Mouse (Mus musculus): ENCODE measurements around the gene D930048N14Rik. TPM values are rescaled to one million over a fixed set of nuclear protein-coding genes. Genes with fewer than 3 reads are reported as not detected.
A peak's percentile ranks its signal among the peaks of the same experiment; 100 is the strongest.
"Not testable (repeated sequence)": the region's sequence is repeated elsewhere in the genome, so short reads cannot be mapped to it uniquely, and the experiment has no call there.

Gene D930048N14Rik
- polyA plus RNA-seq, 1 experiment from 2014 or later = 1.2 TPM

DNA sequence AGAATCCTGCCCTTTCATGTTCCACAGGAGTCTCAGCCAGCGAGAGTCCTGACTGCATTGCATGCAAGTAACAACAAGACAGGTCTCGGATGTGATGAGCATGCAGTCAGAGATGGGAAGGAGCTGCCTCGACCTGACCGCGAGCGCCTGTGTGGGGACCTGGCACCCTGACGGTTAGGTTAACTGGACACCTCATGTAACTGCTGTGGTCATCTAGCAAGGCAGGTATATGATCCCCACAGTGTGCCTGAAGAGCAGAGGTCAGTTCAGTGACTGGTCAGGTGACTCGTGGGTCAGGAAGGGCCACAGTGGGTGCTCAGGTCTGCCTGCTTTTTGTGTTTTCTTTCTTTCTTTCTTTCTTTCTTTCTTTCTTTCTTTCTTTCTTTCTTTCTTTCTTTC, 31.2 kb downstream of the D930048N14Rik start:
- Histone ChIP-seq H3K4me2 (no peak overlapping the region), H3K36me3 (peaks cover 2% of the 10 kb centered on the region), H3K4me1 (replicated peaks) (0 out of 2 replicates have a peak, but pooled peaks cover 3% of the 10 kb centered on the region), H3K27ac (replicated peaks) (no peak overlapping the region), H3K9ac (no peak overlapping the region), H3K4me3 (no peak overlapping the region), H3K9me3 (no peaks in the 10 kb centered on the region), H3K27me3 (no peaks in the 10 kb centered on the region)
- ATAC-seq (ENCODE audit: low FRiP score, low read depth) = no peak
- WGBS = 48% methylated on average over 8 of the region's 8 CpGs

- no peaks in the 10 kb centered on the region for H3K27me3 ChIP-seq
- peak within 1 kb of the TSS; percentile 83 for H3K9ac ChIP-seq
- peaks cover 10% of the 10 kb centered on the region for H3K36me3 ChIP-seq
- under 1% methylated on average over 60 of the region's 60 CpGs for WGBS
- no peaks in the 10 kb centered on the region for H3K9me3 ChIP-seq
- peak; percentile 100 for ATAC-seq (ENCODE audit: low FRiP score, low read depth)
- peak within 1 kb of the TSS; percentile 87 for H3K4me2 ChIP-seq
- H3K4me3 ChIP-seq = peak within 1 kb of the TSS; percentile 77
- H3K27ac ChIP-seq (replicated peaks) = peak within 1 kb of the TSS; percentile 100
- peaks cover 22% of the 10 kb centered on the region for H3K4me1 ChIP-seq (replicated peaks)
These were observed 37.9 kb downstream of the D930048N14Rik start, which contains the start of gene 0610009B22Rik for GRCm38 (mm10) chr11:51688330-51689328. Gene 0610009B22Rik, minus strand, starts transcription at chr11:51688874.

DNA sequence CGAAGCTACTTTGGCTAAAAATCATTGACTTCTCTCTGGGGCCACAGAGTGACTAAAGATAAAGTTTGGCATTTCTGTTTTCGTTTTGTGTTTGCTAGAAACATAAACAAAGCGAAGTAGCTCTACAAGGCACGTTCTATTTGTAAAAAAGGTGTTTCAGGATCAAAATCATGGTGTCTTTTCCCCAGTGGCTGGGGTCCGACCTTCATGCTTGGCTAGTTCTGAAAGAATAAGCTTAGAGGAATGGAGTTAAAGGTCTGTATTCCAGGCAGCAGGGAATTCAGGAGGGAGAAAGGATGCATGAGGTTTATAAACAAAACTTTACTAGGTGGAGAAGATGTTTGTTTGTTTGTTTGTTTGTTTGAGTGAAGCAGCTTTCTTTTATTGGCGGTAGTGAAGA, 38.6 kb downstream of the D930048N14Rik start:
- peak overlapping the region; percentile 77 for H3K4me3 ChIP-seq
- no peak for ATAC-seq (ENCODE audit: low FRiP score, low read depth)
- H3K36me3 ChIP-seq = peaks cover 11% of the 10 kb centered on the region
- peak overlapping the region; percentile 87 for H3K4me2 ChIP-seq
- H3K27ac ChIP-seq (replicated peaks) = peak overlapping the region; percentile 100
- no peaks in the 10 kb centered on the region for H3K27me3 ChIP-seq
- H3K9ac ChIP-seq = peak overlapping the region; percentile 73
- peaks cover 22% of the 10 kb centered on the region for H3K4me1 ChIP-seq (replicated peaks)
- 21% methylated on average over 6 of the region's 6 CpGs for WGBS
- no peaks in the 10 kb centered on the region for H3K9me3 ChIP-seq

- WGBS = 65% methylated on average over 3 of the region's 3 CpGs
- not testable (repeated sequence) for H3K9ac ChIP-seq; H3K4me2 ChIP-seq; H3K27ac ChIP-seq (replicated peaks); ATAC-seq (ENCODE audit: low FRiP score, low read depth); H3K9me3 ChIP-seq; H3K4me3 ChIP-seq; H3K27me3 ChIP-seq
- peaks cover 12% of the 10 kb centered on the region for H3K36me3 ChIP-seq
- H3K4me1 ChIP-seq (replicated peaks) = peaks cover 22% of the 10 kb centered on the region
These were observed 39.8 kb downstream of the D930048N14Rik start for GRCm38 (mm10) chr11:51690597-51690996.

DNA sequence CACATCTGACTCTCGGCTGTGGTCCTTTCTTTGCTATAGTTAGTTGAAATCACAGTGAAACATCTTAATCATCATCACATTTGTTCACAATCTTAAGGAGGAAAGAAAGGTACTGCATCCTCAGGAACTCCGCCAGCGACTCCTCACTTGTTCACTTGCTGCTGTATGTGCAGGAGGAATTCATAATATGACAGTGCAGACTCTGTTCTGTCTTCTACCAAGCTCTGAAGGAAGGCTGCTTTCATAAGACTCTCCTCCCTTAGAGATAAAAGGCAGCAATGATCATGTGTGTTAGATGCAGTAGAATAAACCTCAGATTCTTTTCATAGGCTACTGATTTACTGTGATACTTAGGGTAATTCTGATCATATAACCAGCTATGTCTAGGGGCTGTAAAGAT, 44.2 kb downstream of the D930048N14Rik start:
- no peaks in the 10 kb centered on the region for H3K9me3 ChIP-seq
- WGBS = 94% methylated on average over 3 of the region's 3 CpGs
- no peak overlapping the region for H3K4me3 ChIP-seq
- H3K27ac ChIP-seq (replicated peaks) = no peak overlapping the region
- no peak for ATAC-seq (ENCODE audit: low FRiP score, low read depth)
- no peak overlapping the region for H3K4me2 ChIP-seq
- H3K27me3 ChIP-seq = no peaks in the 10 kb centered on the region
- H3K9ac ChIP-seq = no peak overlapping the region
- peaks cover 50% of the 10 kb centered on the region for H3K36me3 ChIP-seq
- peaks cover under 1% of the 10 kb centered on the region; the same call in 1 of the 2 replicates for H3K4me1 ChIP-seq (replicated peaks)

GRCm38 (mm10) chr11:51702831-51703230, 52.1 kb downstream of the D930048N14Rik start:
- no peak for ATAC-seq (ENCODE audit: low FRiP score, low read depth)
- Histone ChIP-seq H3K36me3 (peaks cover 69% of the 10 kb centered on the region), H3K9ac (no peak overlapping the region), H3K27me3 (no peaks in the 10 kb centered on the region), H3K27ac (replicated peaks) (no peak overlapping the region), H3K4me2 (no peak overlapping the region), H3K4me1 (replicated peaks) (no peaks in the 10 kb centered on the region), H3K4me3 (no peak overlapping the region), H3K9me3 (no peaks in the 10 kb centered on the region)
- 87% methylated on average over 3 of the region's 3 CpGs for WGBS

DNA sequence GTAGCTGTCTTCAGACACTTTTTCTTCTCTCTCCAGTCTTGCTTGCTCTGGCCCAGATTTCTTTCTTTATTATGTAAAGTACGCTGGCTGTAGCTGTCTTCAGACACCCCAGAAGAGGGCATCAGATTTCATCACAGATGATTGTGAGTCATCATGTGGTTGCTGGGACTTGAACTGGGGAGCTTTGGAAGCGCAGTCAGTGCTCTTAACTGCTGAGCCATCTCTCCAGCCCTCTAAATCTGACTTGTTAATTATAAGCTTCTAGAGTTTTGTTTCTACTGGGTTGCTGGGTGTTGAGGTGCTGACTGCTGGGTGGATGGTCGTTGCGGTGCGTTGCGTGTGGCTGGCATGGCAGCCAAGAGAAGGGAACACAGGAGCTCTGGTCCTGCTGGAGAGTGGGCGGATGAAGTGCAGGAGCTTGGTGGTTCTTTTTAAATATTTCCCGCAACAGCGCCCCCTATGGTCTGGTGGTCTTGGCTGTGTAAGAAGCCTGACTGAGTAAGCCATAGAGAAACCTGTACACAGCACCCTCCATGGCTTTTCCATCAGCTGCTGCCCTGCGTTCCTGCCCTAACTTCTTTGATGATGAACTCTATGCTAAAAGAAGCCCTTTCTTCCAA, 52.7 kb downstream of the D930048N14Rik start:
- whole genome bisulfite sequencing = 63% methylated on average over 10 of the region's 10 CpGs
- Histone ChIP-seq H3K9me3 (no peaks in the 10 kb centered on the region), H3K9ac (no peak overlapping the region), H3K4me1 (replicated peaks) (no peaks in the 10 kb centered on the region), H3K27ac (replicated peaks) (no peak overlapping the region), H3K27me3 (no peaks in the 10 kb centered on the region), H3K36me3 (peaks cover 70% of the 10 kb centered on the region), H3K4me2 (no peak overlapping the region), H3K4me3 (no peak overlapping the region)
- ATAC-seq (ENCODE audit: low FRiP score, low read depth) = no peak

GRCm38 (mm10) chr11:51706451-51706850, 55.7 kb downstream of the D930048N14Rik start:
- 95% methylated on average over 10 of the region's 10 CpGs for WGBS
- Histone ChIP-seq H3K27ac (replicated peaks) (no peak overlapping the region), H3K36me3 (peaks cover 69% of the 10 kb centered on the region), H3K4me1 (replicated peaks) (no peaks in the 10 kb centered on the region), H3K9ac (no peak overlapping the region), H3K4me3 (no peak overlapping the region), H3K27me3 (no peaks in the 10 kb centered on the region), H3K9me3 (no peaks in the 10 kb centered on the region), H3K4me2 (no peak overlapping the region)
- ATAC-seq (ENCODE audit: low FRiP score, low read depth) = no peak

- 93% methylated on average over 13 of the region's 13 CpGs for WGBS
- no peak overlapping the region for H3K4me3 ChIP-seq
These were observed 56.3 kb downstream of the D930048N14Rik start for GRCm38 (mm10) chr11:51707080-51707479.

More at GRCm38 (mm10) chr11:51707080-51707479, 56.3 kb downstream of the D930048N14Rik start:
- H3K4me2 ChIP-seq = no peak overlapping the region
- H3K27me3 ChIP-seq = no peaks in the 10 kb centered on the region
- H3K9ac ChIP-seq = no peak overlapping the region
- ATAC-seq (ENCODE audit: low FRiP score, low read depth) = no peak
- H3K9me3 ChIP-seq = no peaks in the 10 kb centered on the region
- H3K36me3 ChIP-seq = peaks cover 70% of the 10 kb centered on the region
- H3K4me1 ChIP-seq (replicated peaks) = no peaks in the 10 kb centered on the region
- H3K27ac ChIP-seq (replicated peaks) = no peak overlapping the region

Other genes starting within 250 kb of the D930048N14Rik start
- 9.7 and 11.4 TPM in 2 replicates for gene Phykpl, start 66.2 kb upstream of the D930048N14Rik start, polyA plus RNA-seq (2015; fragmentation: Nextera tagmentation; extraction: Ambion mirVana)
- gene Hnrnpab, start 44.1 kb upstream of the D930048N14Rik start, polyA plus RNA-seq (2015; fragmentation: Nextera tagmentation; extraction: Ambion mirVana) = 322 and 330 TPM in 2 replicates
- gene Nhp2, start 31.2 kb upstream of the D930048N14Rik start, polyA plus RNA-seq (2015; fragmentation: Nextera tagmentation; extraction: Ambion mirVana) = 105 TPM in 2 replicates
- gene Rmnd5b, start 15.1 kb upstream of the D930048N14Rik start, polyA plus RNA-seq (2015; fragmentation: Nextera tagmentation; extraction: Ambion mirVana) = 74.2 and 79.6 TPM in 2 replicates
- gene N4bp3, start 112 bp upstream of the D930048N14Rik start, polyA plus RNA-seq (2015; fragmentation: Nextera tagmentation; extraction: Ambion mirVana) = 25.8 and 29.8 TPM in 2 replicates
- 95.1 and 101 TPM in 2 replicates for gene 0610009B22Rik, start 37.9 kb downstream of the D930048N14Rik start, polyA plus RNA-seq (2015; fragmentation: Nextera tagmentation; extraction: Ambion mirVana)
- gene Sec24a, start 112.7 kb downstream of the D930048N14Rik start, polyA plus RNA-seq (2015; fragmentation: Nextera tagmentation; extraction: Ambion mirVana) = 14.2 and 15.9 TPM in 2 replicates
- gene Sar1b, start 112.7 kb downstream of the D930048N14Rik start, polyA plus RNA-seq (2015; fragmentation: Nextera tagmentation; extraction: Ambion mirVana) = 196 and 197 TPM in 2 replicates
- gene Jade2, start 206.7 kb downstream of the D930048N14Rik start, polyA plus RNA-seq (2015; fragmentation: Nextera tagmentation; extraction: Ambion mirVana) = 0.69 and 0.71 TPM in 2 replicates